Mouse (Mus musculus) CH12.LX (cell line): ENCODE measurements around the gene Ddx51. TPM values are rescaled to one million over a fixed set of nuclear protein-coding genes. Genes with fewer than 3 reads are reported as not detected.

ENCODE experiments used
- DNase-seq: peaks from one replicate; pipeline ENCODE4 v3.0.0-alpha.2; 2013; ENCODE audit errors: extremely low read depth
- H3K27ac ChIP-seq: 2 replicates; pipeline ENCODE4 v1.5.1; 2012; ENCODE audit warnings: low read depth, mild to moderate bottlenecking, control low read depth, moderate library complexity; ENCODE audit not compliant: insufficient read depth
- H3K27me3 ChIP-seq: replicated peaks from 2 replicates; pipeline ENCODE3; 2012; ENCODE audit warnings: inconsistent platforms
- H3K36me3 ChIP-seq, 2 experiments: replicated peaks in 1 of 2; 2 replicates each; pipeline versions ENCODE3 to v1.6.1; 2012; ENCODE audit warnings: inconsistent platforms in 1 of 2, low read length in 1 of 2, mild to moderate bottlenecking in 1 of 2, mixed read lengths in 1 of 2, moderate library complexity in 1 of 2; ENCODE audit not compliant: control insufficient read depth in 1 of 2, insufficient read depth in 1 of 2
- H3K4me1 ChIP-seq, 2 experiments: 2 replicates each; pipeline ENCODE4 v1.6.1; 2012; ENCODE audit warnings: inconsistent platforms in 1 of 2, moderate library complexity in 1 of 2; ENCODE audit not compliant: insufficient read depth in 2 of 2, control insufficient read depth in 1 of 2
- H3K4me2 ChIP-seq: 2 replicates; pipeline ENCODE4 v1.6.1; 2012; ENCODE audit warnings: low read depth, mild to moderate bottlenecking, control low read depth; ENCODE audit not compliant: poor library complexity, insufficient read depth, severe bottlenecking
- H3K4me3 ChIP-seq, 3 experiments: fragments of 150-350 bp in 1 of 3; sonication (generic) in 1 of 3; replicated peaks in 1 of 3; 2 replicates each; pipeline versions ENCODE3 to v1.5.1; 2011 to 2012; ENCODE audit warnings: low read depth in 2 of 3, low read length in 2 of 3, mild to moderate bottlenecking in 2 of 3, moderate library complexity in 2 of 3, control low read depth in 1 of 3, improper control_type of control experiment in 1 of 3, inconsistent platforms in 1 of 3, mixed read lengths in 1 of 3; ENCODE audit not compliant: poor library complexity in 1 of 3
- H3K79me2 ChIP-seq: replicated peaks from 2 replicates; pipeline ENCODE4 v1.6.1; 2012; ENCODE audit warnings: mild to moderate bottlenecking, moderate library complexity; ENCODE audit not compliant: control insufficient read depth, poor library complexity, insufficient read depth, severe bottlenecking; ENCODE audit errors: extremely low read depth
- H3K9ac ChIP-seq: 2 replicates; pipeline ENCODE4 v1.6.1; 2012; ENCODE audit warnings: low read depth, mild to moderate bottlenecking, control low read depth, moderate library complexity; ENCODE audit not compliant: insufficient read depth
- H3K9me3 ChIP-seq: replicated peaks from 2 replicates; pipeline ENCODE3; 2012; ENCODE audit warnings: low read length, inconsistent platforms, mixed read lengths
- CHD1 ChIP-seq: IDR thresholded peaks from 2 replicates; pipeline ENCODE4 v1.6.1; 2012; ENCODE audit warnings: low read depth, low read length, improper control_type of control experiment, inconsistent platforms
- CHD2 ChIP-seq: IDR thresholded peaks from 2 replicates; pipeline ENCODE4 v1.6.1; 2011; ENCODE audit warnings: low read length, improper control_type of control experiment
- CTCF ChIP-seq, 2 experiments: IDR thresholded peaks in 1 of 2; conservative IDR thresholded peaks in 1 of 2; 2 replicates each; pipeline ENCODE4 v1.5.1; 2011 to 2012; ENCODE audit warnings: low read depth in 2 of 2, low read length in 2 of 2, improper control_type of control experiment in 1 of 2, inconsistent platforms in 1 of 2, mild to moderate bottlenecking in 1 of 2, moderate library complexity in 1 of 2
- ETS1 ChIP-seq: conservative IDR thresholded peaks from 2 replicates; pipeline ENCODE4 v1.6.1; 2012; ENCODE audit warnings: low read depth, mild to moderate bottlenecking, inconsistent platforms, low read length, improper control_type of control experiment, moderate library complexity
- HCFC1 ChIP-seq: IDR thresholded peaks from 2 replicates; pipeline ENCODE4 v1.6.1; 2012; ENCODE audit warnings: low read depth, mild to moderate bottlenecking, inconsistent platforms, low read length, improper control_type of control experiment
- IRF4 ChIP-seq: IDR thresholded peaks from 2 replicates; pipeline ENCODE4 v1.6.1; 2014; ENCODE audit warnings: low read depth, mild to moderate bottlenecking, inconsistent platforms, low read length, improper control_type of control experiment
- JUN ChIP-seq: IDR thresholded peaks from 2 replicates; pipeline ENCODE4 v1.6.1; 2011; ENCODE audit warnings: low read depth, mild to moderate bottlenecking, low read length, improper control_type of control experiment, moderate library complexity; ENCODE audit not compliant: insufficient read depth
- JUND ChIP-seq: conservative IDR thresholded peaks from 2 replicates; pipeline ENCODE4 v1.6.1; 2011; ENCODE audit warnings: low read depth, low read length, improper control_type of control experiment
- MAFK ChIP-seq: IDR thresholded peaks from 2 replicates; pipeline ENCODE4 v1.6.1; 2011; ENCODE audit warnings: low read length, improper control_type of control experiment; ENCODE audit not compliant: insufficient replicate concordance
- MAX ChIP-seq: IDR thresholded peaks from 2 replicates; pipeline ENCODE4 v1.6.1; 2011; ENCODE audit warnings: low read length, improper control_type of control experiment
- MAZ ChIP-seq: IDR thresholded peaks from 2 replicates; pipeline ENCODE4 v1.6.1; 2012; ENCODE audit warnings: low read depth, mild to moderate bottlenecking, inconsistent platforms, low read length, improper control_type of control experiment, moderate library complexity
- MEF2A ChIP-seq: IDR thresholded peaks from 2 replicates; pipeline ENCODE4 v1.6.1; 2014; ENCODE audit warnings: low read depth, mild to moderate bottlenecking, inconsistent platforms, low read length, improper control_type of control experiment, borderline replicate concordance
- MXI1 ChIP-seq: IDR thresholded peaks from 2 replicates; pipeline ENCODE4 v1.6.1; 2011; ENCODE audit warnings: mild to moderate bottlenecking, low read depth, low read length, improper control_type of control experiment
- NELFE ChIP-seq: IDR thresholded peaks from 2 replicates; pipeline ENCODE4 v1.6.1; 2011; ENCODE audit warnings: low read depth, low read length, improper control_type of control experiment
- NRF1 ChIP-seq: IDR thresholded peaks from 2 replicates; pipeline ENCODE4 v1.6.1; 2014; ENCODE audit warnings: low read depth, mild to moderate bottlenecking, inconsistent platforms, low read length, improper control_type of control experiment, moderate library complexity
- PAX5 ChIP-seq: IDR thresholded peaks from 2 replicates; pipeline ENCODE4 v1.6.1; 2012; ENCODE audit warnings: low read length, inconsistent platforms, mixed read lengths
- RAD21 ChIP-seq: IDR thresholded peaks from 2 replicates; pipeline ENCODE4 v1.6.1; 2011; ENCODE audit warnings: low read depth, mild to moderate bottlenecking, low read length, improper control_type of control experiment, moderate library complexity
- RCOR1 ChIP-seq: conservative IDR thresholded peaks from 2 replicates; pipeline ENCODE4 v1.6.1; 2012; ENCODE audit warnings: low read depth, mild to moderate bottlenecking, inconsistent platforms, low read length, improper control_type of control experiment
- SIN3A ChIP-seq: IDR thresholded peaks from 2 replicates; pipeline ENCODE4 v1.6.1; 2012; ENCODE audit warnings: low read length, improper control_type of control experiment, inconsistent platforms
- SMC3 ChIP-seq: IDR thresholded peaks from 2 replicates; pipeline ENCODE4 v1.6.1; 2011; ENCODE audit warnings: low read depth, low read length, improper control_type of control experiment
- TCF12 ChIP-seq: IDR thresholded peaks from 2 replicates; pipeline ENCODE4 v1.6.1; 2014; ENCODE audit warnings: low read depth, mild to moderate bottlenecking, inconsistent platforms, low read length, improper control_type of control experiment
- USF2 ChIP-seq: conservative IDR thresholded peaks from 2 replicates; pipeline ENCODE4 v1.6.1; 2011; ENCODE audit warnings: low read depth, low read length, improper control_type of control experiment
- ZKSCAN1 ChIP-seq: IDR thresholded peaks from 2 replicates; pipeline ENCODE4 v1.6.1; 2012; ENCODE audit warnings: low read depth, inconsistent platforms, low read length, improper control_type of control experiment, borderline replicate concordance
- ZNF384 ChIP-seq: IDR thresholded peaks from 2 replicates; pipeline ENCODE4 v1.6.1; 2012; ENCODE audit warnings: low read depth, low read length, improper control_type of control experiment, inconsistent platforms
- dilution Hi-C: fragments of 300-500 bp; cut with MboI; formaldehyde crosslinking; loops from 2 replicates; pipeline ENCODE4 v1.14.3; 2020; ENCODE audit warnings: low sequenced_read_pairs; ENCODE audit not compliant: extremely low pct_unique_long_range_greater_than_20kb, extremely low pct_ligation_motif_present
- in situ Hi-C: fragments of 300-500 bp; cut with MboI; formaldehyde crosslinking; loops from 3 replicates; pipeline ENCODE4 v1.14.3; 2019; ENCODE audit warnings: low sequenced_read_pairs, low pct_ligation_motif_present, low pct_unique_long_range_greater_than_20kb, mixed read lengths
- polyA plus RNA-seq: library from polyadenylated mRNA; unstranded; fragments of >175 nt; gene quantifications from 2 replicates; pipeline ENCODE4 v1.2.1, GENCODE M21; 2012; ENCODE audit warnings: low read depth; ENCODE audit not compliant: insufficient read length
- total RNA-seq, 2 experiments: library from RNA; depleted of rRNA; stranded (reverse); fragments of 300-350 nt in 1 of 2; fragments of >200 nt in 1 of 2; gene quantifications; 2 replicates each; pipeline ENCODE4 v1.2.3; 2012 to 2014

The Ddx51 gene
- total and polyA plus RNA-seq, 3 experiments, result 11.8 to 38.6 (median 12.3) TPM

DNA sequence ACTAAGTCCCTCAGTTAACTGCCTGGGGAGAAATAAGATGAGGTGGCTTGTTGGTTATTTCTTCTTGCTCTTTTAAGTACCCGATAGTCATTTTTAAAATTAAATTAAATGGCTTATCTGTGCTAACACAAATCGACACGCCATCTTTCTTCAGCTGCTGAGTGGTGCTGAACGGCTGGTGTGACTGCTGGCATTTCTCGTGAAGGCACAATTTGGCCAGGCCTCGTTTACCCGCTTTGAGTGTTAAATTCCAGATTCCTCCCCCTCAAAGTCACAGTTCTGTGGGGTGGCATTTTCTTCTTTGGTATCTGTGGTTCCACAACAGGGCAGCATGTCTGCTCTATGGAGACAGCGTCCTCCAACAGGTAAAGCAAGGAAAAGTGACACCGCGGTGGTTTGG is 25.9 kb upstream of the Ddx51 start:
- dilution Hi-C loops (no loop called here), in situ Hi-C loops (no loop called here)
- H3K4me1 ChIP-seq, result no peaks in the 10 kb centered on the region
- no peaks in the 10 kb centered on the region for H3K79me2 ChIP-seq
- H3K9me3 ChIP-seq, result no peaks in the 10 kb centered on the region
- TF ChIP-seq IRF4, result no peak
- TF ChIP-seq JUND, result no peak
- no peak for TF ChIP-seq ZKSCAN1
- no peak for TF ChIP-seq RAD21
- no peak for TF ChIP-seq MAFK
- TF ChIP-seq SMC3, result no peak
- no peak for TF ChIP-seq RCOR1
- TF ChIP-seq MEF2A, result no peak
- TF ChIP-seq USF2, result no peak
- TF ChIP-seq JUN, result no peak
- no peak for TF ChIP-seq NELFE
- TF ChIP-seq TCF12, result no peak
- no peak for TF ChIP-seq MXI1
- TF ChIP-seq NRF1, result no peak
- TF ChIP-seq, all 38 proteins: peak for 0
- H3K4me3 ChIP-seq, result no peak overlapping the region
- H3K27ac ChIP-seq, result no peak overlapping the region
- no peak overlapping the region for H3K9ac ChIP-seq
- no peaks in the 10 kb centered on the region for H3K36me3 ChIP-seq
- H3K27me3 ChIP-seq, result peaks cover 24% of the 10 kb centered on the region
- no peak for DNase-seq
- no peak overlapping the region for H3K4me2 ChIP-seq

DNA sequence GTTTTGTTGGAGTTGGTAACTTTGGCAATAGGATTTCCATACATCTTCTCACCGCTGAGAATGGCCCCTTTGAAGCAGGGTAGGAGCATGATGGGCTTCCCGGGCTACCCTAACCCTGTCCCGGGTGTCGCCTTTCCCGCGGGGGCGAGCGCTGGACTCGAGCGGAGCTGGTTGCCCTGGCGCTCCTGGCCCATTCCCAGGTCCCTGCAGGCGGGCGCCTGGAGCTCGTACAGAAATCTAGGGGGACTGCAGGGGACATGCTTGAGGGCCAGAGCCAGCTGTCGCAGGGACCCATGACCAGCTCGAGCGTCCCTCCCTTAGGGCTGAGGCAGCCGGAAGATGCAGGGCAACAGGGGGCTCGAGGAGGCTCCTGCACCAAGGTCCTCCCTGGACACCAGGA is 25.1 kb upstream of the Ddx51 start:
- no peak for DNase-seq
- no peaks in the 10 kb centered on the region for H3K79me2 ChIP-seq
- H3K9me3 ChIP-seq, result no peaks in the 10 kb centered on the region
- peaks cover 21% of the 10 kb centered on the region for H3K27me3 ChIP-seq
- no peak for TF ChIP-seq MAX
- no peak for TF ChIP-seq NRF1
- no peak for TF ChIP-seq JUN
- no peak for TF ChIP-seq ETS1
- no peak for TF ChIP-seq MAZ
- TF ChIP-seq HCFC1, result no peak
- no peak for TF ChIP-seq PAX5
- no peak for TF ChIP-seq SIN3A
- no peak for TF ChIP-seq USF2
- no peak for TF ChIP-seq JUND
- TF ChIP-seq MXI1, result no peak
- TF ChIP-seq MAFK, result no peak
- TF ChIP-seq CTCF (conservative IDR thresholded peaks at IDR 0.05 in 1 of 2, IDR thresholded peaks at IDR 0.05 in 1 of 2; ENCODE audit: low read depth in 2 of 2, low read length in 2 of 2), result no peak
- no peak for TF ChIP-seq ZNF384
- no peak for TF ChIP-seq CHD2
- TF ChIP-seq MEF2A, result no peak
- TF ChIP-seq CHD1, result no peak
- no peak for TF ChIP-seq ZKSCAN1
- in situ Hi-C loops, result no loop called here
- H3K4me2 ChIP-seq, result no peak overlapping the region
- no peaks in the 10 kb centered on the region for H3K4me1 ChIP-seq
- no peak overlapping the region for H3K27ac ChIP-seq
- dilution Hi-C loops, result no loop called here
- H3K9ac ChIP-seq, result no peak overlapping the region
- H3K4me3 ChIP-seq, result no peak overlapping the region
- no peaks in the 10 kb centered on the region for H3K36me3 ChIP-seq
